Mouse (Mus musculus): Measurements from ENCODE around the gene Trim30d. TPM values are rescaled to one million over a fixed set of nuclear protein-coding genes. Genes with fewer than 3 reads are reported as not detected.

Gene Trim30d
- 390 TPM for polyA plus RNA-seq (2014; fragmentation: Illumina TruSeq; extraction: RNeasy Lipid Tissue Mini Kit (QIAGEN cat#74804); ENCODE audit: low replicate concordance)

GRCm38 (mm10) chr7:104507421-104508065, at the start of gene Trim30d:
Trim30d (minus strand) TSS chr7:104507849.

GRCm38 (mm10) chr7:104549833-104550232, 42.2 kb upstream of the Trim30d start, which contains the start of gene Olfr651:
Olfr651 (plus strand) TSS chr7:104550133.

GRCm38 (mm10) chr7:104465065-104465744, 42.4 kb downstream of the Trim30d start, which contains the start of gene Trim30a:
Trim30a (minus strand) TSS chr7:104465193.

Other genes starting within 250 kb of the Trim30d start
- gene Trim5, start 219.8 kb downstream of the Trim30d start, polyA plus RNA-seq (2014; fragmentation: Illumina TruSeq; extraction: RNeasy Lipid Tissue Mini Kit (QIAGEN cat#74804); ENCODE audit: low replicate concordance) = 27.1 TPM
- 70.7 TPM for gene Trim12a, start 192.4 kb downstream of the Trim30d start, polyA plus RNA-seq (2014; fragmentation: Illumina TruSeq; extraction: RNeasy Lipid Tissue Mini Kit (QIAGEN cat#74804); ENCODE audit: low replicate concordance)
- not detected for gene Trim34b, start 178.4 kb downstream of the Trim30d start, polyA plus RNA-seq (2014; fragmentation: Illumina TruSeq; extraction: RNeasy Lipid Tissue Mini Kit (QIAGEN cat#74804); ENCODE audit: low replicate concordance)
- 86.4 TPM for gene Trim12c, start 154.5 kb downstream of the Trim30d start, polyA plus RNA-seq (2014; fragmentation: Illumina TruSeq; extraction: RNeasy Lipid Tissue Mini Kit (QIAGEN cat#74804); ENCODE audit: low replicate concordance)
- 1.3 TPM for gene Trim30b, start 138.0 kb downstream of the Trim30d start, polyA plus RNA-seq (2014; fragmentation: Illumina TruSeq; extraction: RNeasy Lipid Tissue Mini Kit (QIAGEN cat#74804); ENCODE audit: low replicate concordance)
- gene Trim30c, start 107.0 kb downstream of the Trim30d start, polyA plus RNA-seq (2014; fragmentation: Illumina TruSeq; extraction: RNeasy Lipid Tissue Mini Kit (QIAGEN cat#74804); ENCODE audit: low replicate concordance) = 1.4 TPM
- gene Trim30a, start 42.7 kb downstream of the Trim30d start, polyA plus RNA-seq (2014; fragmentation: Illumina TruSeq; extraction: RNeasy Lipid Tissue Mini Kit (QIAGEN cat#74804); ENCODE audit: low replicate concordance) = 56.4 TPM
- not detected for gene Olfr651, start 42.3 kb upstream of the Trim30d start, polyA plus RNA-seq (2014; fragmentation: Illumina TruSeq; extraction: RNeasy Lipid Tissue Mini Kit (QIAGEN cat#74804); ENCODE audit: low replicate concordance)
- not detected for gene Olfr652, start 53.1 kb upstream of the Trim30d start, polyA plus RNA-seq (2014; fragmentation: Illumina TruSeq; extraction: RNeasy Lipid Tissue Mini Kit (QIAGEN cat#74804); ENCODE audit: low replicate concordance)
- not detected for gene Olfr653, start 69.5 kb upstream of the Trim30d start, polyA plus RNA-seq (2014; fragmentation: Illumina TruSeq; extraction: RNeasy Lipid Tissue Mini Kit (QIAGEN cat#74804); ENCODE audit: low replicate concordance)
- gene Olfr654, start 79.2 kb upstream of the Trim30d start, polyA plus RNA-seq (2014; fragmentation: Illumina TruSeq; extraction: RNeasy Lipid Tissue Mini Kit (QIAGEN cat#74804); ENCODE audit: low replicate concordance) = not detected
- gene Olfr655, start 93.9 kb upstream of the Trim30d start, polyA plus RNA-seq (2014; fragmentation: Illumina TruSeq; extraction: RNeasy Lipid Tissue Mini Kit (QIAGEN cat#74804); ENCODE audit: low replicate concordance) = not detected
- not detected for gene Olfr656, start 106.1 kb upstream of the Trim30d start, polyA plus RNA-seq (2014; fragmentation: Illumina TruSeq; extraction: RNeasy Lipid Tissue Mini Kit (QIAGEN cat#74804); ENCODE audit: low replicate concordance)
- not detected for gene Olfr657, start 116.9 kb upstream of the Trim30d start, polyA plus RNA-seq (2014; fragmentation: Illumina TruSeq; extraction: RNeasy Lipid Tissue Mini Kit (QIAGEN cat#74804); ENCODE audit: low replicate concordance)
- 0.15 TPM for gene Olfr658, start 139.5 kb upstream of the Trim30d start, polyA plus RNA-seq (2014; fragmentation: Illumina TruSeq; extraction: RNeasy Lipid Tissue Mini Kit (QIAGEN cat#74804); ENCODE audit: low replicate concordance)
- not detected for gene Olfr659, start 158.9 kb upstream of the Trim30d start, polyA plus RNA-seq (2014; fragmentation: Illumina TruSeq; extraction: RNeasy Lipid Tissue Mini Kit (QIAGEN cat#74804); ENCODE audit: low replicate concordance)
- not detected for gene Olfr661, start 178.7 kb upstream of the Trim30d start, polyA plus RNA-seq (2014; fragmentation: Illumina TruSeq; extraction: RNeasy Lipid Tissue Mini Kit (QIAGEN cat#74804); ENCODE audit: low replicate concordance)

Data from small intestine, adult 10 weeks (tissue).